Mouse (Mus musculus) liver, embryonic 16.5 days (tissue): Measurements from ENCODE around the gene Entr1. TPM values are rescaled to one million over a fixed set of nuclear protein-coding genes. Genes with fewer than 3 reads are reported as not detected.

Experiments used
- ATAC-seq: fragments of 200-750 bp; cut with Nextera tagmentation; 2 replicates; pipeline ENCODE4 v1.8.0; 2017; ENCODE audit warnings: low read depth, mild to moderate bottlenecking, moderate number of reproducible peaks, moderate library complexity
- H3K27ac ChIP-seq: fragments of 300-500 bp; sonication (generic); 2 replicates; pipeline ENCODE4 v1.5.1; 2014; ENCODE audit warnings: mild to moderate bottlenecking, low read length
- H3K27me3 ChIP-seq: fragments of 300-500 bp; sonication (generic); 2 replicates; pipeline ENCODE4 v1.6.1; 2014; ENCODE audit warnings: low read depth, low read length, mixed read lengths; ENCODE audit not compliant: control insufficient read depth, insufficient read depth
- H3K36me3 ChIP-seq: fragments of 300-500 bp; sonication (generic); 2 replicates; pipeline ENCODE4 v1.6.1; 2014; ENCODE audit warnings: mild to moderate bottlenecking; ENCODE audit not compliant: control insufficient read depth, insufficient read depth
- H3K4me1 ChIP-seq: fragments of 300-500 bp; sonication (generic); 2 replicates; pipeline ENCODE4 v1.6.1; 2014; ENCODE audit warnings: low read depth, low read length, mixed read lengths; ENCODE audit not compliant: control insufficient read depth
- H3K4me2 ChIP-seq: fragments of 300-500 bp; sonication (generic); 2 replicates; pipeline ENCODE4 v1.6.1; 2014; ENCODE audit warnings: low read depth, low read length, mixed read lengths
- H3K4me3 ChIP-seq: fragments of 300-500 bp; sonication (generic); 2 replicates; pipeline ENCODE4 v1.5.1; 2014; ENCODE audit warnings: low read depth, mild to moderate bottlenecking, low read length
- H3K9ac ChIP-seq: fragments of 300-500 bp; sonication (generic); 2 replicates; pipeline ENCODE4 v1.6.1; 2014; ENCODE audit warnings: low read depth, low read length
- H3K9me3 ChIP-seq: fragments of 300-500 bp; sonication (generic); replicated peaks from 2 replicates; pipeline ENCODE4 v1.6.1; 2016; ENCODE audit warnings: low read length; ENCODE audit not compliant: control insufficient read depth
- WGBS: fragments of 180-500 bp; shearing (Covaris S2); extraction: QIAGEN DNeasy Blood & Tissue Kit; methylation state at CpG from one replicate; pipeline ENCODE4 v1.1.7; 2014; ENCODE audit not compliant: insufficient replicate concordance; 5-methylcytosine and 5-hydroxymethylcytosine counted together
- polyA plus RNA-seq: library from polyadenylated mRNA; unstranded; fragments of >200 nt; fragmentation: Nextera tagmentation; extraction: Ambion mirVana; gene quantifications from 2 replicates; pipeline ENCODE4 v1.2.1, GENCODE M21; 2015

Gene Entr1
- polyA plus RNA-seq, 1 experiment from 2014 or later: 34.4 TPM

GRCm38 (mm10) chr2:26356678-26357077, 32.4 kb downstream of the Entr1 start:
- no peak overlapping the region for H3K4me2 ChIP-seq
- no peaks in the 10 kb centered on the region for H3K9me3 ChIP-seq
- WGBS: 61% methylated on average over 7 of the region's 7 CpGs
- H3K36me3 ChIP-seq: no peaks in the 10 kb centered on the region
- H3K27me3 ChIP-seq: no peaks in the 10 kb centered on the region
- no peak for ATAC-seq
- no peak overlapping the region for H3K27ac ChIP-seq
- peaks cover 5% of the 10 kb centered on the region for H3K4me1 ChIP-seq
- no peak overlapping the region for H3K9ac ChIP-seq
- no peak overlapping the region for H3K4me3 ChIP-seq

GRCm38 (mm10) chr2:26356231-26356630, 32.9 kb downstream of the Entr1 start:
- Histone ChIP-seq H3K27me3 (no peaks in the 10 kb centered on the region), H3K4me1 (peaks cover 8% of the 10 kb centered on the region), H3K4me3 (no peak overlapping the region), H3K27ac (no peak overlapping the region), H3K9ac (no peak overlapping the region), H3K4me2 (no peak overlapping the region), H3K9me3 (no peaks in the 10 kb centered on the region), H3K36me3 (no peaks in the 10 kb centered on the region)
- 61% methylated on average over 4 of the region's 4 CpGs for WGBS
- ATAC-seq: no peak

- no peak overlapping the region for H3K9ac ChIP-seq
- 0 out of 2 replicates have a peak, but pooled peaks cover under 1% of the 10 kb centered on the region for H3K36me3 ChIP-seq
- no peak overlapping the region for H3K4me2 ChIP-seq
- H3K27me3 ChIP-seq: no peaks in the 10 kb centered on the region
- peaks cover 14% of the 10 kb centered on the region for H3K4me1 ChIP-seq
- H3K9me3 ChIP-seq: no peaks in the 10 kb centered on the region
- no peak overlapping the region for H3K4me3 ChIP-seq
- no peak overlapping the region for H3K27ac ChIP-seq
- no peak for ATAC-seq
- 79% methylated on average over 4 of the region's 4 CpGs for WGBS
Observed at GRCm38 (mm10) chr2:26354401-26354800, 34.7 kb downstream of the Entr1 start.

GRCm38 (mm10) chr2:26353066-26353980, 35.8 kb downstream of the Entr1 start:
- H3K9ac ChIP-seq: no peak overlapping the region

GRCm38 (mm10) chr2:26352291-26352910, 36.7 kb downstream of the Entr1 start:
- H3K27me3 ChIP-seq: no peaks in the 10 kb centered on the region
- H3K9ac ChIP-seq: peak overlapping the region; percentile 87
- H3K9me3 ChIP-seq: no peaks in the 10 kb centered on the region
- WGBS: 5% methylated on average over 36 of the region's 36 CpGs
- peaks cover 16% of the 10 kb centered on the region for H3K4me1 ChIP-seq
- peak overlapping the region; percentile 59 for H3K27ac ChIP-seq
- H3K36me3 ChIP-seq: 0 out of 2 replicates have a peak, but pooled peaks cover 3% of the 10 kb centered on the region
- H3K4me3 ChIP-seq: peak overlapping the region; percentile 69
- H3K4me2 ChIP-seq: peak overlapping the region; percentile 96
- ATAC-seq: peak; percentile 23

More at GRCm38 (mm10) chr2:26353066-26353980, 35.8 kb downstream of the Entr1 start:
- H3K27ac ChIP-seq: no peak overlapping the region
- H3K27me3 ChIP-seq: no peaks in the 10 kb centered on the region
- no peak for ATAC-seq
- peak overlapping the region; percentile 96; the same call in 1 of the 2 replicates for H3K4me2 ChIP-seq
- WGBS: 74% methylated on average over 11 of the region's 11 CpGs
- no peaks in the 10 kb centered on the region for H3K9me3 ChIP-seq
- no peak overlapping the region for H3K4me3 ChIP-seq
- H3K4me1 ChIP-seq: peaks cover 14% of the 10 kb centered on the region
- 0 out of 2 replicates have a peak, but pooled peaks cover 3% of the 10 kb centered on the region for H3K36me3 ChIP-seq

GRCm38 (mm10) chr2:26351358-26352290, 37.5 kb downstream of the Entr1 start, which contains the start of gene Dnlz:
Gene Dnlz (minus strand): TSS chr2:26352110.
- under 1% methylated on average over 62 of the region's 62 CpGs for WGBS
- peak; percentile 81 for ATAC-seq

GRCm38 (mm10) chr2:26348241-26348640, 40.9 kb downstream of the Entr1 start:
- Histone ChIP-seq H3K4me1 (peaks cover 16% of the 10 kb centered on the region), H3K4me3 (no peak overlapping the region), H3K27me3 (no peaks in the 10 kb centered on the region), H3K9me3 (no peaks in the 10 kb centered on the region), H3K9ac (no peak overlapping the region), H3K4me2 (no peak overlapping the region), H3K27ac (0 out of 2 replicates have a peak overlapping the region, but pooled peaks have one; percentile 22), H3K36me3 (0 out of 2 replicates have a peak, but pooled peaks cover 3% of the 10 kb centered on the region)
- 74% methylated on average over 6 of the region's 6 CpGs for WGBS
- no peak for ATAC-seq

More at GRCm38 (mm10) chr2:26351358-26352290, 37.5 kb downstream of the Entr1 start, which contains the start of gene Dnlz:
- Histone ChIP-seq H3K4me3 (peak within 1 kb of the TSS; percentile 69), H3K9me3 (no peaks in the 10 kb centered on the region), H3K27me3 (no peaks in the 10 kb centered on the region), H3K9ac (peak within 1 kb of the TSS; percentile 87), H3K27ac (peak within 1 kb of the TSS; percentile 59), H3K4me1 (peaks cover 16% of the 10 kb centered on the region), H3K36me3 (0 out of 2 replicates have a peak, but pooled peaks cover 3% of the 10 kb centered on the region), H3K4me2 (peak within 1 kb of the TSS; percentile 96)
